Mouse (Mus musculus): ENCODE data around the gene Gm44973.

- TF ChIP-seq CTCF (conservative IDR thresholded peaks at IDR 0.05; ENCODE audit: low read length) (no peak), POU5F1 (IDR thresholded peaks at IDR 0.05; ENCODE audit: borderline replicate concordance, low read length) (no peak), NANOG (IDR thresholded peaks at IDR 0.05; ENCODE audit: borderline replicate concordance, low read length) (no peak)
These were observed 22.9 kb downstream of the Gm44973 start, which contains the start of gene Zfp784 for GRCm38 (mm10) chr7:5038109-5038732.
